Mouse (Mus musculus) induced T-regulatory cell, adult 2 months (primary cell): ENCODE results near the gene Gm10234.

Source experiments
- DNase-seq: peaks from one replicate; pipeline ENCODE4 v3.0.0-alpha.2; 2012; ENCODE audit warnings: low read depth

Gm10234 gene

DNA sequence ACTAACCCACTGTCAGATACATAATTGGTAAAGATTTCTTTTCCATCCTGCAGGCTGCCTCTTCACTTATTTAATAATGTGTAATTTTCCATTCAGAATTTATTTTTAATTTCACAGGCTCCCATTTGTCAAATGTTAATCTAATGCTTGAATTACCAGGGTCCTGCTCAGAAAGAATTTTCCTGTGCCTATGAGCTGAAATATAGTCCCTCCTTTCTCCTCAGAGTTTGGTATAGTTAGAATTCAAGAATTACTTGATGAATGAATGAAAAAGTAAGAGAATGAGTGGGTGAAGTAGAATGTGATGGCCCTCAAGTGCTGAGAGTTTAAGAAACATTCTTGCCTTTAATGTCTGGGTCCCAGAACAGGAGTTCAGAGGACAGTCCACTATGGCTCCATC lies at the start of gene Gm10234:
Gene Gm10234 (plus strand): TSS at position 301 of the 400 bp plus-strand sequence.
- DNase-seq: no peak

- DNase-seq: no peak
These were observed 44.3 kb upstream of the Gm10234 start for GRCm38 (mm10) chr6:95277633-95278032.

DNA sequence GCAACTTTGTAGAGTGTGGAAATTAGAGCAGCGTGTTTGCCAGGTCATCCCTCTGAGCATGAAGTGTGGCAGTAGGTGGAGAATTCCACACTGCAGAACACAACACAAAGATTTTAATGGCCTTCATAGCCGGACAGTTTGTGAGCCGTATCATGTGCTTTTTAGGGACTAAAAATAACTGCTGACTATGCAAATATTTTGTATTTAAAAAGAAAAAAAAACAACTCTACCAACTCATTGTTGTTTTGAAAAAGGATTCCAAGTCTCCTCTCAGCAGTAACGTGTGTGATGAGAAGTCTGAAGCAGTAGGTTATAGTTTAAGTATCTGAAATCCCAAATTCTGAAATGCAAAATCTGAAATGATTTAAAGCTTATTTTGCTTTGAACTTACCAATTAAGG lies 25.9 kb upstream of the Gm10234 start:
- no peak for DNase-seq

DNA sequence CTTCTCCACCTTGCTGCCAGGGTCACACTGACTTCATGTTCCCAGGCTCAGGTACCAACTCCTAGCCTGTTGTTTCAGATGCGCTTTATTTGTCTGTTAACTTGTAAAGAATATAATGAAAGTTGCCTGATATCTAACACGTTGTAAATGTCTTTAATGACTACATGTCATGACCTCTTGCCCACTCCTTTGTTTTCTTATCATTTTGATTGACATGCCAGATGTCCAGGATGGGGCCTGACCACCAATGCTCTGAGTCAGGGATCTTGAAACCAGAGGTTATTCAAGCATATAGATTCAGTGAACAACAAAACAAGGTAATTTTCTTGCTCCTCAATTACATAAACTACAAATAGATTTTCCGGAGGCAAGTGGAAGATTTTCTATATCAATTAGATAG lies 23.5 kb upstream of the Gm10234 start:
- DNase-seq: no peak

- peak; percentile 1 for DNase-seq
These were observed 21.3 kb upstream of the Gm10234 start for GRCm38 (mm10) chr6:95300658-95301057.

- no peak for DNase-seq
These were observed 9.3 kb downstream of the Gm10234 start for GRCm38 (mm10) chr6:95331191-95331590.

DNA sequence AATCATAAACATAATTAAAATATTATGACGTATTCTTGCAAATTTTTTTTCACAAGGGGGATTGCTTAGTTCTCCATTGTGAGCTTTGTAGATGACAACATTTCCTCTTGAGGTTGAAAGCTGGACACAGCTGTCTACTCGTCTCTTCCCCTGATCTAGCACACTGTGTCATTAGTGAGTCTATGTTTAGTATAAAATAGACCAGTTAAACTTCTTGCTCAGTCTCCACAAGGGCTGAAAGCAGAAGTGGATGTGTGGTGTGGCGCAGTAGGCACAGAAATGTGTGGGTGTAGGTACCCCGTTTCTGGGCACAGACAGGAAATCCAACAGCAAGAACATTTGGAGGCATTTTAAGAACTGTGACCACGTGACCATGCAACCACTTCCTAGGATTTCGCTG lies 12.9 kb downstream of the Gm10234 start:
- DNase-seq: no peak

GRCm38 (mm10) chr6:95349378-95349777 lies 27.5 kb downstream of the Gm10234 start:
- DNase-seq: no peak

DNA sequence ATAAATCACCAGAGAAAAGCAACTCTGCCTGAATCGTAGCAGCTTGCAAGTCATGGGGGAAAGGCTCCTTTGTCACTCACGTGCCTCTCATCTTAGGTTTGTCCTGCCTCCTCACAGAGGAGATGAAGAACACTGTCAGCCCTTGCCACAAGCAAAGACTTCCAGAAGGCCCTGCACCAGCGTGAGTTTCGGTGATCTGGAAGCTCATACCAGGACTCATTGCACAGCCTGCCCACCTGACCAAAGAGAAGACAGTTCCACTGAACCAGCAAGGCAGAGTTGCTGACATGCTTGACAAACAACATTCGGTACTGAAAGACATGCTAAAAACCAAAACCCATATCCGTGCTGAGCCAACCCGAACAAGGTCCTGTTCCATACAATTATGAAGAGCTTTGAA lies 31.1 kb downstream of the Gm10234 start:
- DNase-seq: no peak

DNA sequence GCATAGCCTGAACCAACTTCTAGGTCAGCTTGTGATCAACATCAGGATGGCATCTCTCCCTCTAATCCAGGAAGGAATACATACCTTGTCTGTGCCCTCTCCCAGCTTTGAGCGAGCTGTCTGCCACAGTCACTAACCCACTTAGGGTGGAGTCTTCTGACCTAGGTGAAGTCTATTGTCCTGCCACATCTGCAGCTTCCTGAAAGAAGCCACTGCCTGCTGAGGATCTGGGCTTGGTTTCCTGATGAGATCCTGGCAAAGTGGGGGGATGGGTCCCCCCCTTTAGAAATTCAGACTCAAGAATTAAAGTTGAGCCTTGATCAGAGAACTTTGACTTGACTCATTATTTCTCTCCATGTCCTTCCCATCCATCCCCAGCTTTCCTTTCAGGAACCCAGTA lies 32.0 kb downstream of the Gm10234 start:
- no peak for DNase-seq

- no peak for DNase-seq
These were observed 38.2 kb downstream of the Gm10234 start for GRCm38 (mm10) chr6:95360084-95360483.

DNA sequence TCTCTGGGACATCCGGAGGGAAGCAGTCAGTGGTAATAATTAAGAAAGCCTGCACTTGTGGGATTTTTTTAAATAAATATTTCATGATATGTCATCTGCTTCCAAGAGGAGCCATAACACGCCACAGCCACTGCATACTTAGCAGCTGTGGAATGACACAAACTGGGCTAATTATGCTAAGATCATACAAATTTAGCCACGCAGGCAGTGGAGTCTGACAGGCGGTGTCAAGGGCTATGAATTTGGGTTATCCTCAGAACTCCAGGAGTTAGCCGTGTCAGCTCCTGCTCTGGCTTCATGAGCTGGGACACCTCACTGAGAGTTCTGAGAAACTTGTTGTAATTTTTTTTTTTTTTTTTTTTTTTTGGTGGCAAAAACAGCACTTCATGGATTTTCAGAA lies 40.8 kb downstream of the Gm10234 start:
- no peak for DNase-seq

GRCm38 (mm10) chr6:95371811-95372210 lies 49.9 kb downstream of the Gm10234 start:
- DNase-seq: no peak
